Mouse (Mus musculus): ENCODE measurements around the gene Tmem74b. TPM values are rescaled to one million over a fixed set of nuclear protein-coding genes. Genes with fewer than 3 reads are reported as not detected.

Gene Tmem74b
- 6.8 and 6.9 TPM in 2 replicates for polyA plus RNA-seq (2012; rRNA removed)

DNA sequence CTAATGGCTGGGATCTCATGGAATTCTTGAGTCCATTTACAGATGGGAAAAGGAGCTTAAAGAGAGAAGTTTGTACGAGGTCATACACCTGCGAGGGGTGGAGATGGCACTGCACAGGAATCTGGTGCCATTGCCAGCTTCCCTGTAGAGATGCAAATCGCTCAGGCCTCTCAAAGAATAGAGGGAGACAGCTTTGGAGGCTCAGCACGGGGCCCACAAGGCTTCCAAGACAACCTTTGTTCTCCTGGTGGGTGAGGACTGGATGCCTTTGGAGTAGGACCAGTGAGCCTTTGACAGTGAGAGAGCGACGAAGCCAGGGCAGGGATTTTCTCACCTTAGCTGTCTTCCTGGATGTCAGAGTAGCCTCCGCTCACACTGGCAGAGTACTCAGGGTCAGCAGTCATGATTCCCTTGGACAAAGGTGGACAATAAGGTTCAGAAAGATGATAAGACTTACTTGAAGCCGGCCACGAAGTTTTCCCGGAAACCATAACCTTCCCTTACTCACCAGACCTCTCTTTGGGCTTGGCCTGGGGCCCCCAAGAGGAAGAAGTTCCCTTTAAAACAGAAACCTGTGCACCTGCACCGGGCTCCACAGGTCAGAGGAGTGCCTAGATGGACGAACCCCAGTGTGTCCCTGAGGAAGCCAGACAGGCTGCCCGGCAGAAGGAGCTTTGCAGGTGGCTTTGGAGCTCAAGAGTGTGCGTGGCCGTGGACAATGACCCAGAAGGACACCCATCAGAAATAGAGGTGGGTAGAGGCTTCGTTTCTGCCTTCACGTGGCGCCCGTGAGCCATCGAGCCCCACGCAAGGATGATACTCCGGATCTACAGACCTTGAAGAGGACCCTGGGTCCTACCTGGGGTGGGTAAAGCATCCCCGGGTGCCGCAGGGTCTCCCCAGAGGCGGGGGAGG, at the start of gene Tmem74b:
Gene Tmem74b (plus strand): TSS at position 778 of the 915 bp plus-strand sequence.
- 16% methylated on average over 25 of the region's 25 CpGs for WGBS
- Histone ChIP-seq H3K4me1 (ENCODE audit: control insufficient read depth, insufficient read depth, low read length) (no peaks in the 10 kb centered on the region), H3K27ac (ENCODE audit: insufficient read depth, low read length) (no peak within 1 kb of the TSS), H3K27me3 (ENCODE audit: control insufficient read depth, insufficient read depth, low read length) (no peaks in the 10 kb centered on the region), H3K4me3 (replicated peaks; ENCODE audit: insufficient read depth, low read depth, low read length) (peak within 1 kb of the TSS; percentile 43)
- no peak for TF ChIP-seq CTCF (IDR thresholded peaks at IDR 0.05; ENCODE audit: borderline replicate concordance, insufficient read depth, low read depth, low read length)
- TF ChIP-seq POLR2A (IDR thresholded peaks at IDR 0.05; ENCODE audit: borderline replicate concordance, insufficient read depth, low read length): no peak
- peak in 1 of 2 experiments; percentile 30 for DNase-seq

DNA sequence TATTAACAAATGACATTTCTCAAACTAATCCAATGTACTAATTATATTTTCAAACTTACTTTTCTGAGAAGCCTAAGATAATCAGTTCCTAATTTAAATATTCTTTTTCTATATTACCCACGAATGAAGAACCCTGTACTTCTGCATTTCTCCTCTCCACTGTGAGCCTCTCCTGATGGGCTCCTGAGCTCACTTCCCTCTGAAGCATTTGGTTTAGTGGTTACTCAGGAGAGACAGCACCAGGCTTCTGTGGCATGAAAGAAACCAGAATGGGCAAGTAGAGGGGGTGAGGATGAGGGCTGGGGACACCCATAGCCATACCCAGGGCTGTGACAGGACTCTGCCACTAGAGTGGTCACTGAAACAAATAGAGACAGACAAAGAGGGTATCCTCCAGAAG, 49.8 kb upstream of the Tmem74b start:
- no peak for DNase-seq
- TF ChIP-seq CTCF (IDR thresholded peaks at IDR 0.05; ENCODE audit: borderline replicate concordance, insufficient read depth, low read depth, low read length): no peak
- TF ChIP-seq POLR2A (IDR thresholded peaks at IDR 0.05; ENCODE audit: borderline replicate concordance, insufficient read depth, low read length): no peak
- Histone ChIP-seq H3K4me1 (ENCODE audit: control insufficient read depth, insufficient read depth, low read length) (no peaks in the 10 kb centered on the region), H3K27ac (ENCODE audit: insufficient read depth, low read length) (no peak overlapping the region), H3K27me3 (ENCODE audit: control insufficient read depth, insufficient read depth, low read length) (no peaks in the 10 kb centered on the region), H3K4me3 (replicated peaks; ENCODE audit: insufficient read depth, low read depth, low read length) (no peak overlapping the region)
- WGBS: 77% methylated on average over 1 of the region's 1 CpGs

DNA sequence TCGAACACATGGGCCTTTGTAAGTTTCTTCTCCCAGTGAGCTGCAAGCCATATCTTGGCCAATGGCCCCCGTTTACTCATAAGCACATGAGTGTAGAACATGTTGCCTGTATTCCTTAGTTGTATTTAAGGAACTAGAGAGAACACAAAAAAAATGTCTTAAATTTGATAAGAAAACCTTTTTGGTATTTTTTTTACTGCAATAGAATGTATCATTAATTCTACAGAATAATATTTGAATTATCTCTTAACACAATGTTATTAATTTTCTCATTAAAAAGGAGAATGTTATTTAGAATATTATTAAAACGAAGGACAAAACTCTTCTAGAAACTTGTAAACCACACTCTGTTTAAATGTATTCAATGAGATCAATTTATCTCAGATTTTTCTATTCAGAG, 33.4 kb upstream of the Tmem74b start, which contains the start of gene Rad21l:
Gene Rad21l (minus strand): TSS at position 101 of the 400 bp plus-strand sequence.
- 76% methylated on average over 3 of the region's 3 CpGs for WGBS
- H3K4me3 ChIP-seq (replicated peaks; ENCODE audit: insufficient read depth, low read depth, low read length): no peak within 1 kb of the TSS
- H3K27ac ChIP-seq (ENCODE audit: insufficient read depth, low read length): no peak within 1 kb of the TSS
- no peaks in the 10 kb centered on the region for H3K4me1 ChIP-seq (ENCODE audit: control insufficient read depth, insufficient read depth, low read length)
- no peak for DNase-seq
- H3K27me3 ChIP-seq (ENCODE audit: control insufficient read depth, insufficient read depth, low read length): no peaks in the 10 kb centered on the region
- TF ChIP-seq POLR2A (IDR thresholded peaks at IDR 0.05; ENCODE audit: borderline replicate concordance, insufficient read depth, low read length) (no peak), CTCF (IDR thresholded peaks at IDR 0.05; ENCODE audit: borderline replicate concordance, insufficient read depth, low read depth, low read length) (no peak)

DNA sequence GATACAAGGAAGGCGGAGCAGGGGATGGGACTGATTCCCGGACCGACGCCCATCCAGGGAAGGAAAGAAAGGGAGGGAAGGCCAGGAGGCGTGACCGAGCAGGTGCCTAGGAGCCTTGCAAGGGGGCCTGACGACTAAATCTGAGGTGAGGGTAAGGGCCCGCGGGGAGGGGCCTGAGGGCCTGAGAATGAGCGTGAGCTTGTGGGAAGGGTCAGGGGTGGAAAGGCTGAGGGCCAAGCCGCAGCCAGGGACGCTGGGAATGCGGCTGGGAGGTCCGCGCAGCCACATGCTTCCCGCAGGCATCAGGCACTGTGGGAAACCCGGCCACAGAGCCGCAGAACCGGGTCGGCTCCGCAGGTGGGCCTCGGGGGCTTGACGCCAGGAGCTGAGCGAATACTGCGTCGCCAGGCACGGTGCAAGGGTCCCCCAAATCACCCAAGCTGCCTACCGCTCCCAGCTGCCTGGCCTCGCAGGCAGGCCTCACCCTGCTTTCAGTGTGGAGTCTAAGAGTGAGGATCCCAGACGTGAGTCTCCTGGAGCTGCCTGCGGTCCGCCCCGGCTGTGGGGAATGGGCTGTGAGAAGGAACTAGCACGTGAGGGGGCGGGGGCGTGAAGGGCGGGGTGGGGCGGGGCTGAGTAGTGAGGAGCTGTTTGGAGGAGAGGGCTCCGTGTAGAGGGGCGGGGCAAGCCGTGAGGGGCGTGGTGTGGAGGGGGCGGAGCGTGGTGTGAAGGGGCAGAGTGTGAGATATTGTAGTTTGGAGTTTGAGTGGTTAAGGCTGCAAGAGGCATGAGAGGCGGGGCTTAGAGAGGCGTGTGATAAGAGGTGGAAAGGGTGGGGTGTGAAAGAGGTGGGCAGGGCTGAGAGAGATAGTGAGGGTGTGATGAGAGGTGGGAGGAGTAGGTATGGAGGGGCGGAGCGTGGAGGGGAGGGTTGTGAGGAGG, 31.5 kb upstream of the Tmem74b start:
- H3K4me1 ChIP-seq (ENCODE audit: control insufficient read depth, insufficient read depth, low read length): no peaks in the 10 kb centered on the region
- H3K4me3 ChIP-seq (replicated peaks; ENCODE audit: insufficient read depth, low read depth, low read length): no peak overlapping the region
- H3K27me3 ChIP-seq (ENCODE audit: control insufficient read depth, insufficient read depth, low read length): no peaks in the 10 kb centered on the region
- TF ChIP-seq POLR2A (IDR thresholded peaks at IDR 0.05; ENCODE audit: borderline replicate concordance, insufficient read depth, low read length) (no peak), CTCF (IDR thresholded peaks at IDR 0.05; ENCODE audit: borderline replicate concordance, insufficient read depth, low read depth, low read length) (no peak)
- no peak overlapping the region for H3K27ac ChIP-seq (ENCODE audit: insufficient read depth, low read length)
- WGBS: 33% methylated on average over 48 of the region's 48 CpGs
- DNase-seq: no peak

DNA sequence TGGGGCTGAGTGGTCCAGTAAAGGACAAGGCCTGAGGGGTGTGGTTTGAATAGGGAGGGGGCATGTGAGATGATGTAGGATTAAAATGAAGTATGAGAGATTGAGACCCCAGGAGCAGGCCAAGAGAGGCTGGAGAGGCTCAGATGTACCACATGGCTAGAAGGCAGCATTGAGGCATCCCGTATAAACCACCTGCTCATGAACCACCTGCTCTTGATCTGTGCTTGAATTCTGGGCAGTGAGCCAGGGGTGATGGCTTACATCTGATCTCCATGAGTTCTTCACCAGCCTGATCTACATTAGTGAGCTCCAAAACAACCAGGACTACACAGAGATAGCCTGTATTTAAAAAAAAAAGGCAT, 30.9 kb upstream of the Tmem74b start:
- Histone ChIP-seq H3K4me3 (replicated peaks; ENCODE audit: insufficient read depth, low read depth, low read length) (no peak overlapping the region), H3K4me1 (ENCODE audit: control insufficient read depth, insufficient read depth, low read length) (no peaks in the 10 kb centered on the region), H3K27me3 (ENCODE audit: control insufficient read depth, insufficient read depth, low read length) (no peaks in the 10 kb centered on the region), H3K27ac (ENCODE audit: insufficient read depth, low read length) (no peak overlapping the region)
- WGBS: 3% methylated on average over 1 of the region's 1 CpGs
- peak in 1 of 2 experiments; percentile 17 for DNase-seq
- TF ChIP-seq POLR2A (IDR thresholded peaks at IDR 0.05; ENCODE audit: borderline replicate concordance, insufficient read depth, low read length) (no peak), CTCF (IDR thresholded peaks at IDR 0.05; ENCODE audit: borderline replicate concordance, insufficient read depth, low read depth, low read length) (no peak)

DNA sequence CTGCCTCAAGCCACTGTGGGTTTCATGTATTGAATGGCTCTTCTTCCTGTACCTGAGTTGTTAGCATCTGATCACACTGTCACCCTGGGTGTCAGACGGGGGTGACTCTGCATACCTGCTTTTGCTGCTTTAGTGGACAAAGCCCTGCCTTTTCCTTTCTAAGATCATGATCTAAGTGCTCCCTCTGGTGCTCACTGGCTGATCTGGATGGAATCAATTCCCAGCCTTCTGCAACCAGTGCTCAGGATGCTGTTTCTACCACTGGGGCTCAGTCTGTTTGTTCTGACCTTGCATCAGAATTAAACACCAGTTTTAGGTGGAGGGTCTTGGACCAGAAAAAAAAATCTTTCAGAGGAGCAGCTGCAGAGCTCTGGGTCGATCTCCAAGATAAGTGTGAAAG, 25.6 kb upstream of the Tmem74b start:
- 41% methylated on average over 2 of the region's 2 CpGs for whole genome bisulfite sequencing
- peak; percentile 29 to 30 for DNase-seq
- H3K4me1 ChIP-seq (ENCODE audit: control insufficient read depth, insufficient read depth, low read length): no peaks in the 10 kb centered on the region
- no peak overlapping the region for H3K27ac ChIP-seq (ENCODE audit: insufficient read depth, low read length)
- H3K27me3 ChIP-seq (ENCODE audit: control insufficient read depth, insufficient read depth, low read length): no peaks in the 10 kb centered on the region
- no peak overlapping the region for H3K4me3 ChIP-seq (replicated peaks; ENCODE audit: insufficient read depth, low read depth, low read length)
- TF ChIP-seq POLR2A (IDR thresholded peaks at IDR 0.05; ENCODE audit: borderline replicate concordance, insufficient read depth, low read length): no peak
- peak; percentile 27; the same call in 1 of the 2 replicates for TF ChIP-seq CTCF (IDR thresholded peaks at IDR 0.05; ENCODE audit: borderline replicate concordance, insufficient read depth, low read depth, low read length)

DNA sequence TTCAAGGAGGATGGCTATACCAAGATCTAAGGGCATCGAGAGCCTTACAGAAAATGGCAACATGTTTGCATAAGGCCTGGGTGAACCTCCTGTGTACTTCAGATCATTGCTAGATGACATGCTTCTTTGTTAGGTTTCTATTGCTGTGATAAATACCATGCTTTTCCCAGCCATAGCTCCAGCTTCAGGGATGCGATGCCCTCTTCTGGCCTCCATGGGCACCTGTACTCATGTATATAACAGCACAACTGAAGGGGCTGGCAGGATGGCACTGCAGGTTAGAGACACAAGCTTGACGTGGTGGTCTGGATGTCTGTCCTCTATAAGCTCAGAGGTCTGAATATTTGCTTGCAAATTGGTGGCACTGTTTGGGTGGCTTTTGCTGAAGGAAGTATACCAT, 19.5 kb upstream of the Tmem74b start:
- DNase-seq: peak; percentile 37 to 42

More for the DNA sequence above, 19.5 kb upstream of the Tmem74b start:
- Histone ChIP-seq H3K27ac (ENCODE audit: insufficient read depth, low read length) (no peak overlapping the region), H3K4me1 (ENCODE audit: control insufficient read depth, insufficient read depth, low read length) (no peaks in the 10 kb centered on the region), H3K27me3 (ENCODE audit: control insufficient read depth, insufficient read depth, low read length) (no peaks in the 10 kb centered on the region), H3K4me3 (replicated peaks; ENCODE audit: insufficient read depth, low read depth, low read length) (no peak overlapping the region)
- 34% methylated on average over 3 of the region's 3 CpGs for WGBS
- TF ChIP-seq CTCF (IDR thresholded peaks at IDR 0.05; ENCODE audit: borderline replicate concordance, insufficient read depth, low read depth, low read length): peak; percentile 75
- TF ChIP-seq POLR2A (IDR thresholded peaks at IDR 0.05; ENCODE audit: borderline replicate concordance, insufficient read depth, low read length): no peak
